Mouse (Mus musculus) T-helper 1 cell (primary cell): Measurements from ENCODE around the gene Slc44a1.

Source experiments
- in situ Hi-C: fragments of 300-600 bp; cut with MboI, MseI; formaldehyde crosslinking; loops from one replicate; pipeline ENCODE4 v1.15.1; 2025; ENCODE audit warnings: high pct_unique_total_duplicates

The Slc44a1 gene

GRCm38 (mm10) chr4:53465887-53466286 lies 25.7 kb downstream of the Slc44a1 start:
- in situ Hi-C loops: no loop called here

- in situ Hi-C loops: no loop called here
Measured at GRCm38 (mm10) chr4:53469007-53469406, 28.8 kb downstream of the Slc44a1 start.

GRCm38 (mm10) chr4:53474109-53474508 lies 33.9 kb downstream of the Slc44a1 start:
- in situ Hi-C loops: loop anchor here (10.0 kb wide), 1 partner anchor 511 kb away; no protein-coding TSS in a partner anchor

GRCm38 (mm10) chr4:53475230-53475952 lies 35.2 kb downstream of the Slc44a1 start:
- in situ Hi-C loops: loop anchor here (10.0 kb wide), 1 partner anchor 509 kb away; no protein-coding TSS in a partner anchor

GRCm38 (mm10) chr4:53478644-53479043 lies 38.4 kb downstream of the Slc44a1 start:
- in situ Hi-C loops: loop anchor here (10.0 kb wide), 1 partner anchor 506 kb away; no protein-coding TSS in a partner anchor

GRCm38 (mm10) chr4:53487216-53488188 lies 47.3 kb downstream of the Slc44a1 start:
- in situ Hi-C loops: no loop called here

GRCm38 (mm10) chr4:53488803-53489202 lies 48.6 kb downstream of the Slc44a1 start:
- in situ Hi-C loops: no loop called here

- in situ Hi-C loops: no loop called here
Measured at GRCm38 (mm10) chr4:53490371-53490770, 50.2 kb downstream of the Slc44a1 start.

GRCm38 (mm10) chr4:53491269-53491668 lies 51.1 kb downstream of the Slc44a1 start:
- in situ Hi-C loops: no loop called here

GRCm38 (mm10) chr4:53495646-53496045 lies 55.4 kb downstream of the Slc44a1 start:
- in situ Hi-C loops: no loop called here

- in situ Hi-C loops: no loop called here
Measured at GRCm38 (mm10) chr4:53502764-53503163, 62.6 kb downstream of the Slc44a1 start.

GRCm38 (mm10) chr4:53512131-53512916 lies 72.1 kb downstream of the Slc44a1 start:
- in situ Hi-C loops: no loop called here

- in situ Hi-C loops: no loop called here
Measured at GRCm38 (mm10) chr4:53513276-53514081, 73.3 kb downstream of the Slc44a1 start.

GRCm38 (mm10) chr4:53516011-53516532 lies 75.9 kb downstream of the Slc44a1 start:
- in situ Hi-C loops: no loop called here

GRCm38 (mm10) chr4:53519429-53519828 lies 79.2 kb downstream of the Slc44a1 start:
- in situ Hi-C loops: no loop called here

- in situ Hi-C loops: no loop called here
Measured at GRCm38 (mm10) chr4:53521028-53521427, 80.8 kb downstream of the Slc44a1 start.

- in situ Hi-C loops: no loop called here
Measured at GRCm38 (mm10) chr4:53522655-53523054, 82.4 kb downstream of the Slc44a1 start.

GRCm38 (mm10) chr4:53525503-53525902 lies 85.3 kb downstream of the Slc44a1 start:
- in situ Hi-C loops: no loop called here

GRCm38 (mm10) chr4:53525994-53526393 lies 85.8 kb downstream of the Slc44a1 start:
- in situ Hi-C loops: no loop called here

- in situ Hi-C loops: no loop called here
Measured at GRCm38 (mm10) chr4:53526446-53526845, 86.2 kb downstream of the Slc44a1 start.
